Mouse (Mus musculus) megakaryocyte-erythroid progenitor cell, adult 5-6 weeks (primary cell): ENCODE measurements around the gene Efcab6. TPM values are rescaled to one million over a fixed set of nuclear protein-coding genes. Genes with fewer than 3 reads are reported as not detected.

Source experiments
- ATAC-seq: replicated peaks from 2 replicates; pipeline ENCODE4 v1.8.0; 2016; ENCODE audit warnings: mild to moderate bottlenecking, inconsistent platforms; ENCODE audit not compliant: severe bottlenecking, poor library complexity, low FRiP score, low TSS enrichment
- total RNA-seq, 2 experiments: library from RNA; stranded (forward) in 1 of 2; stranded (reverse) in 1 of 2; fragments of 200-1000, 215-1000 nt in 1 of 2; fragments of >200 nt in 1 of 2; fragmentation: Nextera tagmentation in 1 of 2; gene quantifications; 2 replicates each; pipeline ENCODE4 v1.2.3; 2014 to 2017

Efcab6 gene
- total RNA-seq, 2 experiments from 2014 or later: not detected

DNA sequence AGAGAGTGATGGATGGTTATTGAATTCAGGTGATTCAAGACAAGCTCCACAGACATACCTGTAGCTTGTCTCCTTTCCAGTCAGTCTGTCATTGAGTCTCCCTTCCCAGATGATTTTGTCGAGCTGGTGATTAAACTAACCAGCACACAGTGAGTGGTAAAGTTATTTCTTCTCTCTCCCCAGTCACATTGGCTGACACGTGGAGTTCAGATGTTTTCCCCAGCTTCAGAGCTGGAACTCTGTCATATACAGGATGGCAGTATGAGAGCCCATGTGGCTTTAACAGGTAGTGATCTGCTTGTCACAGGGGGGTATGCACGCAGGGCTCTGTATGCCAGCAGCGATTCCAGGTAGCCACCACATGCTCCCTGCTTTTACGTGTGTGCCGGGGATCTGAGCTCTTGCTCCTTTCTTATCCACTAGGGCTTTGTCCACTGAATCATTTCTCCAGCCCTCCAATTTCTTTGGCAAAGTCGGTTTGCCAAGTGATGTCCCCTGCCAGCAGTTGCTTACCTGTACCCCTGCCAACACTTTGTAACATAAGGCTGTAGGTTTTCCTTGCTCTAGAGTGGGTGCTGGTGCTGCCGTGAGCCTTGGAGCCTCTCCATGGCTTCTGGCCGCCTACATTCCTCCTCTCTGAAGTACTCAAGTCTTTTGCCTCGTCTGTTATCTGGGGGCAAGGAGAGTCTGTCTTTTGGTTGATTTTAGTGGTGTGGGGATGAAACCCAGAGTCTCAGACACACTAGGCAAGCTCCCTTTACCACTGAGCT, 224.0 kb downstream of the Efcab6 start:
- ATAC-seq: no peak

DNA sequence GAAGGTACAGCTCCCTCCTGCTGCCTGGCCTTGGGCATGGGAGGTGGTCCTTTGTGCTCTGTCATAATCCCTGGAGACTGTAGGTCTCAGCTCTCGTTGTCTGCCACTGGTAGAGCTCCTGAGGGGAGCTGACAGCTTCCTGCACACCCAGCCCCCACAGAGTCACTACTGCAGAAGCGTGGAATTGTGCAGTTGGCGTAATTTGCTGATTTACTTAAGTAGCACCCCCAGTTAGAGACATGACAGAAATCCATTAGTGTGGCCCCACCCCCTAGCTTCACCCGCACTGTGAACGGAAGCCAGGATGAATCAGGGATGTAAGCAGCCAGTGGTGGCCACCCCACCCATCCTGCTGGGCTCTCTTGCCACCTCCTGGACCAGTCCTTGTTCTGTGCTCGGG, 232.9 kb downstream of the Efcab6 start:
- no peak for ATAC-seq

DNA sequence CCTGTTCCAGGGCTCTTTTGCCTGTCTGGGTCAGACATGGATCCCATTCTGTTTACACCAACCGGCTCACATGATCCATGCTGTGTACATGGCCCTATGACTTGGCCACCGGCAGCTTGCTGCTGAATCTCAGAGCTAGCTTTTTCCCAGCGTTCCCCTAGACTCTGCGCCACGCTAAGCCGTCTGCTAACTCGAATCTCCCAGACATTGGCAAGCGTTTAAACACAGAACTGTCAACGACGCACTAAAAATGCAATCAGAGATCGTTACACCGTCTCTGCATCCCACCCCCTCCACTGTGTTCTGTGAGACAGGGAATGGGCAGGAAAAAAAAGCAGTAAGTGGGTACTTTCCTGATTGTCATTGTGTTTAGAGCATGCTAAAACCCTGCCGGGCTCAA, 236.0 kb downstream of the Efcab6 start:
- no peak for ATAC-seq

DNA sequence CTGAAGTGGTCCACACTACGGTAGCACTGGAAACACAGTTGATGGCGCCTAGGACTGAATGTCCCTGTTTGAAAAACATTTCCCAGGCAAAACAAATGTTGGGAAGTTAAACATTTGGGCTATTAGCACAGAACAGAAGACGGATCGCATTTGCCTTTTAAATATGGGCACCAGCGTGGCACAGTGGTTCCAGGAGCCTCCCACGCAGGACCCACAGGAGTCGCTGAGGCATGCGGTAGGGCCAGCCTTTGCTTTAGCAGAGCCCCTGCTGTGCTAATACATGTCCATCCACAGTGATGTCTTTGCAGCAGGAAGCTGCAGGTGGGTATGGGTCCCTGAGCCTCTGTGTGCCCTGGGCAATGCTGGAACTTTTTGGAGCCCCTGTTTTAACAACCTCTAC, 237.2 kb downstream of the Efcab6 start:
- no peak for ATAC-seq

Other genes starting within 250 kb of the Efcab6 start
- not detected in 2 replicates for gene Sult4a1, start 40.4 kb upstream of the Efcab6 start, total RNA-seq (2014; fragmentation: Nextera tagmentation)
- not detected in 2 replicates for gene Sult4a1, start 40.4 kb upstream of the Efcab6 start, total RNA-seq (2017)
- gene Pnpla5, start 57.8 kb upstream of the Efcab6 start, total RNA-seq (2014; fragmentation: Nextera tagmentation): not detected in 2 replicates
- gene Pnpla5, start 57.8 kb upstream of the Efcab6 start, total RNA-seq (2017): not detected in 2 replicates
- gene Pnpla3, start 102.5 kb upstream of the Efcab6 start, total RNA-seq (2014; fragmentation: Nextera tagmentation): not detected in 2 replicates
- gene Pnpla3, start 102.5 kb upstream of the Efcab6 start, total RNA-seq (2017): not detected in 2 replicates
- gene Samm50, start 126.9 kb upstream of the Efcab6 start, total RNA-seq (2014; fragmentation: Nextera tagmentation): 69.2 and 88.5 TPM in 2 replicates
- gene Samm50, start 126.9 kb upstream of the Efcab6 start, total RNA-seq (2017): 46.4 and 53.9 TPM in 2 replicates
- gene Parvb, start 166.7 kb upstream of the Efcab6 start, total RNA-seq (2014; fragmentation: Nextera tagmentation): 28.9 and 29.8 TPM in 2 replicates
- gene Parvb, start 166.7 kb upstream of the Efcab6 start, total RNA-seq (2017): 2.1 and 3.2 TPM in 2 replicates